Mouse (Mus musculus) spleen, adult 2 months (tissue): ENCODE results near the gene Gm20388.

ENCODE experiments used
- CTCF ChIP-seq: fragments of 200-500 bp; IDR thresholded peaks from 2 replicates; pipeline ENCODE4 v1.5.1; 2011; ENCODE audit warnings: mild to moderate bottlenecking, inconsistent platforms; ENCODE audit not compliant: insufficient read depth, insufficient read length, insufficient replicate concordance; ENCODE audit errors: extremely low read depth
- POLR2A ChIP-seq: fragments of 200-500 bp; IDR thresholded peaks from 2 replicates; pipeline ENCODE4 v1.6.1; 2011; ENCODE audit warnings: low read depth, low read length, inconsistent platforms

GRCm38 (mm10) chr8:122635878-122636802 lies 2725.5 kb downstream of the Gm20388 start:
- TF ChIP-seq CTCF (no peak), POLR2A (no peak)
